13 mouse cellular contexts compared by ENCODE assay signal in genomic region chr8:87758750-87759149, GRCm38 (mm10).
DNase-seq lines count a peak whose midpoint lies in the region; ATAC-seq and TF ChIP-seq lines count a peak whose summit lies in the region.
"Had no signal": no experiment of that assay in that cellular context is flagged by ENCODE, and none has a peak within 500 bp of the region (broad histone marks: within the 10 kb centered on the region; RNA-seq: fewer than 3 reads in every experiment).

No protein-coding gene starts in this region.

- WGBS in kidney, postnatal 0 days: 39% methylated on average over 8 of the region's 8 CpGs
- WGBS in hindbrain, embryonic 14.5 days: 43% methylated on average over 8 of the region's 8 CpGs
- WGBS in intestine, postnatal 0 days: 66% methylated on average over 8 of the region's 8 CpGs

- H3K4me3 ChIP-seq in kidney, postnatal 0 days (replicated peaks; ENCODE audit: low read depth, low read length): no peak overlapping the region
- H3K4me3 ChIP-seq in hindbrain, embryonic 14.5 days (replicated peaks; ENCODE audit: low read length): no peak overlapping the region
- H3K4me3 ChIP-seq in intestine, postnatal 0 days (ENCODE audit: low read depth, low read length): no peak overlapping the region

- ATAC-seq in kidney, postnatal 0 days (replicated peaks; ENCODE audit: low FRiP score, low read depth): no peak
- no peak for ATAC-seq in hindbrain, embryonic 14.5 days (ENCODE audit: low FRiP score)
- ATAC-seq in intestine, postnatal 0 days: no peak

- H3K4me1 ChIP-seq in kidney, postnatal 0 days (replicated peaks; ENCODE audit: insufficient read depth, low read length): no peaks in the 10 kb centered on the region
- peaks cover 12% of the 10 kb centered on the region; the same call in 1 of the 2 replicates for H3K4me1 ChIP-seq in hindbrain, embryonic 14.5 days (replicated peaks; ENCODE audit: control insufficient read depth, insufficient read depth, low read length)
- H3K4me1 ChIP-seq in intestine, postnatal 0 days (replicated peaks; ENCODE audit: control insufficient read depth, insufficient read depth, low read length): no peaks in the 10 kb centered on the region

- TF ChIP-seq CTCF in kidney, postnatal 0 days (IDR thresholded peaks at IDR 0.05; ENCODE audit: low read depth): no peak
- TF ChIP-seq CTCF in intestine, postnatal 0 days (IDR thresholded peaks at IDR 0.05; ENCODE audit: low read depth): no peak

- DNase-seq in kidney, postnatal 0 days (ENCODE audit: low spot score): peak; percentile 68
- DNase-seq in kidney, postnatal 14 days: no peak
- peak; percentile 15 for DNase-seq in embryo, embryonic 9.5 days (ENCODE audit: extremely low spot score)
- DNase-seq in hindbrain, embryonic 14.5 days (ENCODE audit: low spot score): no peak
- peak; percentile 57 for DNase-seq in mesoderm, embryonic 11.5 days (ENCODE audit: low read depth, low spot score)
- DNase-seq in spleen, postnatal 10 days (ENCODE audit: low spot score in 2 of 2): no peak
- no peak for DNase-seq in frontal cortex, postnatal 36 days (ENCODE audit: low spot score in 2 of 2)
- DNase-seq: adrenal gland, postnatal 25 days; cerebellum, adult 11-12 months; gastrocnemius, postnatal 10 days; kidney, adult 9 months; right cerebral cortex, postnatal 25 days had no signal

- no peaks in the 10 kb centered on the region for H3K9me3 ChIP-seq in kidney, postnatal 0 days (replicated peaks; ENCODE audit: low read length)
- H3K9me3 ChIP-seq in hindbrain, embryonic 14.5 days (ENCODE audit: control insufficient read depth, low read length): no peaks in the 10 kb centered on the region
- no peaks in the 10 kb centered on the region for H3K9me3 ChIP-seq in intestine, postnatal 0 days (ENCODE audit: control insufficient read depth)

- H3K9ac ChIP-seq in kidney, postnatal 0 days (ENCODE audit: low read depth, low read length): no peak overlapping the region
- no peak overlapping the region for H3K9ac ChIP-seq in hindbrain, embryonic 14.5 days
- H3K9ac ChIP-seq in intestine, postnatal 0 days (ENCODE audit: low read depth, low read length): no peak overlapping the region

- no peak overlapping the region for H3K27ac ChIP-seq in kidney, postnatal 0 days
- H3K27ac ChIP-seq in hindbrain, embryonic 14.5 days: peak overlapping the region; percentile 51; the same call in 1 of the 2 replicates
- H3K27ac ChIP-seq in intestine, postnatal 0 days (ENCODE audit: low read depth, low read length): no peak overlapping the region

- no peaks in the 10 kb centered on the region for H3K36me3 ChIP-seq in kidney, postnatal 0 days (ENCODE audit: insufficient read depth, low read length)
- H3K36me3 ChIP-seq in hindbrain, embryonic 14.5 days (replicated peaks; ENCODE audit: control insufficient read depth, insufficient read depth): no peaks in the 10 kb centered on the region
- H3K36me3 ChIP-seq in intestine, postnatal 0 days (ENCODE audit: control insufficient read depth, insufficient read depth): no peaks in the 10 kb centered on the region

- no peak overlapping the region for H3K4me2 ChIP-seq in kidney, postnatal 0 days (ENCODE audit: low read length)
- H3K4me2 ChIP-seq in hindbrain, embryonic 14.5 days (replicated peaks): no peak overlapping the region
- H3K4me2 ChIP-seq in intestine, postnatal 0 days (replicated peaks; ENCODE audit: low read depth): no peak overlapping the region

- H3K27me3 ChIP-seq in kidney, postnatal 0 days (ENCODE audit: insufficient read depth, low read length): no peaks in the 10 kb centered on the region
- H3K27me3 ChIP-seq in hindbrain, embryonic 14.5 days (ENCODE audit: control insufficient read depth, insufficient read depth, low read length): no peaks in the 10 kb centered on the region
- H3K27me3 ChIP-seq in intestine, postnatal 0 days (replicated peaks; ENCODE audit: control insufficient read depth, insufficient read depth, low read length): no peaks in the 10 kb centered on the region

Comparison
In these comparisons a context has a peak if more than half of its experiments do, and no peak if none do; other contexts are left out.
1. DNase-seq: peak in kidney, postnatal 0 days (single experiment), embryo, embryonic 9.5 days (single experiment) and mesoderm, embryonic 11.5 days (single experiment); none in kidney, postnatal 14 days (single experiment), hindbrain, embryonic 14.5 days (single experiment), spleen, postnatal 10 days (0 of 2) and frontal cortex, postnatal 36 days (0 of 2).